Mouse (Mus musculus) heart, postnatal 0 days (tissue): ENCODE measurements at regions not wholly inside any gene's neighbourhood (a gene's known extent, or its start where the extent isn't known, plus 50 kb on each side); places are given as distances from the start of the nearest gene placed in this dataset.

Source experiments
- ATAC-seq: fragments of 200-750 bp; cut with Nextera tagmentation; 2 replicates; pipeline ENCODE4 v1.8.0; 2017; ENCODE audit warnings: low read depth, moderate number of reproducible peaks, moderate library complexity; ENCODE audit not compliant: insufficient read depth
- DNase-seq: peaks from one replicate; pipeline ENCODE4 v3.0.0-alpha.2; 2016; ENCODE audit warnings: low spot score
- H3K27ac ChIP-seq: fragments of 300-500 bp; sonication (generic); 2 replicates; pipeline ENCODE4 v1.5.1; 2014; ENCODE audit warnings: low read depth, mild to moderate bottlenecking
- H3K27me3 ChIP-seq: fragments of 300-500 bp; sonication (generic); 2 replicates; pipeline ENCODE4 v1.6.1; 2014; ENCODE audit warnings: low read length, mixed read lengths; ENCODE audit not compliant: control insufficient read depth, insufficient read depth
- H3K36me3 ChIP-seq: fragments of 300-500 bp; sonication (generic); replicated peaks from 2 replicates; pipeline ENCODE4 v1.6.1; 2014; ENCODE audit warnings: low read length, mixed read lengths; ENCODE audit not compliant: control insufficient read depth, insufficient read depth
- H3K4me1 ChIP-seq: fragments of 300-500 bp; sonication (generic); 2 replicates; pipeline ENCODE4 v1.6.1; 2014; ENCODE audit warnings: antibody characterized with exemption; ENCODE audit not compliant: control insufficient read depth, insufficient read depth
- H3K4me2 ChIP-seq: fragments of 300-500 bp; sonication (generic); 2 replicates; pipeline ENCODE4 v1.6.1; 2014; ENCODE audit warnings: low read depth, mild to moderate bottlenecking, low read length, moderate library complexity
- H3K4me3 ChIP-seq: fragments of 300-500 bp; sonication (generic); 2 replicates; pipeline ENCODE4 v1.5.1; 2014; ENCODE audit warnings: low read depth, low read length
- H3K9ac ChIP-seq: fragments of 300-500 bp; sonication (generic); replicated peaks from 2 replicates; pipeline ENCODE4 v1.6.1; 2014; ENCODE audit warnings: low read depth, low read length, mixed read lengths
- H3K9me3 ChIP-seq: fragments of 300-500 bp; sonication (generic); replicated peaks from 2 replicates; pipeline ENCODE4 v1.6.1; 2016; ENCODE audit warnings: low read length; ENCODE audit not compliant: control insufficient read depth
- CTCF ChIP-seq: IDR thresholded peaks from 2 replicates; pipeline ENCODE4 v1.5.1; 2016; ENCODE audit warnings: antibody characterized with exemption, control low read depth, low read depth
- EP300 ChIP-seq: IDR thresholded peaks from 2 replicates; pipeline ENCODE4 v1.6.1; 2016; ENCODE audit warnings: antibody characterized with exemption, low read depth
- WGBS: fragments of 180-500 bp; shearing (Covaris S2); extraction: QIAGEN DNeasy Blood & Tissue Kit; methylation state at CpG from one replicate; pipeline ENCODE4 v1.1.7; 2014; 5-methylcytosine and 5-hydroxymethylcytosine counted together

- no peaks in the 10 kb centered on the region for H3K36me3 ChIP-seq
- H3K27ac ChIP-seq = no peak overlapping the region
- no peak overlapping the region for H3K9ac ChIP-seq
- ATAC-seq (no peak), DNase-seq (no peak)
- TF ChIP-seq CTCF (no peak), EP300 (no peak)
- no peaks in the 10 kb centered on the region for H3K27me3 ChIP-seq
- no peak overlapping the region for H3K4me3 ChIP-seq
- no peak overlapping the region for H3K4me2 ChIP-seq
- 0 out of 2 replicates have a peak, but pooled peaks cover 7% of the 10 kb centered on the region for H3K4me1 ChIP-seq
- H3K9me3 ChIP-seq = no peaks in the 10 kb centered on the region
- 44% methylated on average over 10 of the region's 10 CpGs for WGBS
Observed at GRCm38 (mm10) chr2:117987426-117988215, 124.1 kb upstream of the Thbs1 start.

GRCm38 (mm10) chr2:117988396-117989173, 123.1 kb upstream of the Thbs1 start:
- Histone ChIP-seq H3K4me1 (0 out of 2 replicates have a peak, but pooled peaks cover 7% of the 10 kb centered on the region), H3K9ac (no peak overlapping the region), H3K36me3 (no peaks in the 10 kb centered on the region), H3K9me3 (no peaks in the 10 kb centered on the region), H3K4me3 (no peak overlapping the region), H3K27ac (no peak overlapping the region), H3K27me3 (no peaks in the 10 kb centered on the region), H3K4me2 (no peak overlapping the region)
- DNase-seq (no peak), ATAC-seq (no peak)
- 64% methylated on average over 11 of the region's 11 CpGs for WGBS
- TF ChIP-seq CTCF (no peak), EP300 (no peak)

- H3K9me3 ChIP-seq = no peaks in the 10 kb centered on the region
- DNase-seq (no peak), ATAC-seq (no peak)
- TF ChIP-seq CTCF = no peak
- TF ChIP-seq EP300 = no peak
- no peak overlapping the region for H3K9ac ChIP-seq
- H3K27me3 ChIP-seq = no peaks in the 10 kb centered on the region
- H3K36me3 ChIP-seq = no peaks in the 10 kb centered on the region
- H3K4me2 ChIP-seq = no peak overlapping the region
- WGBS = 56% methylated on average over 8 of the region's 8 CpGs
- no peak overlapping the region for H3K27ac ChIP-seq
- H3K4me1 ChIP-seq = 0 out of 2 replicates have a peak, but pooled peaks cover 7% of the 10 kb centered on the region
- H3K4me3 ChIP-seq = no peak overlapping the region
Observed at GRCm38 (mm10) chr2:117989215-117989614, 122.5 kb upstream of the Thbs1 start.

- ATAC-seq (no peak), DNase-seq (no peak)
- Histone ChIP-seq H3K9me3 (no peaks in the 10 kb centered on the region), H3K4me3 (no peak overlapping the region), H3K27me3 (no peaks in the 10 kb centered on the region), H3K36me3 (no peaks in the 10 kb centered on the region), H3K27ac (no peak overlapping the region), H3K4me2 (no peak overlapping the region), H3K4me1 (no peaks in the 10 kb centered on the region), H3K9ac (no peak overlapping the region)
- TF ChIP-seq CTCF (no peak), EP300 (no peak)
- 74% methylated on average over 14 of the region's 14 CpGs for WGBS
Observed at GRCm38 (mm10) chr2:117996130-117997083, 115.3 kb upstream of the Thbs1 start.

GRCm38 (mm10) chr2:117999641-118000040, 112.0 kb upstream of the Thbs1 start:
- ATAC-seq = no peak
- no peaks in the 10 kb centered on the region for H3K9me3 ChIP-seq
- H3K9ac ChIP-seq = no peak overlapping the region
- no peak overlapping the region for H3K27ac ChIP-seq
- H3K36me3 ChIP-seq = no peaks in the 10 kb centered on the region
- H3K4me1 ChIP-seq = no peaks in the 10 kb centered on the region
- TF ChIP-seq EP300 = no peak
- TF ChIP-seq CTCF = no peak
- WGBS = 41% methylated on average over 6 of the region's 6 CpGs
- H3K27me3 ChIP-seq = no peaks in the 10 kb centered on the region
- DNase-seq = no peak
- H3K4me2 ChIP-seq = no peak overlapping the region
- no peak overlapping the region for H3K4me3 ChIP-seq
